Mouse (Mus musculus): Measurements from ENCODE around the gene Zbtb9. TPM values are rescaled to one million over a fixed set of nuclear protein-coding genes. Genes with fewer than 3 reads are reported as not detected.

Zbtb9 gene
- polyA plus RNA-seq, 1 experiment from 2014 or later, result 11.1 TPM

DNA sequence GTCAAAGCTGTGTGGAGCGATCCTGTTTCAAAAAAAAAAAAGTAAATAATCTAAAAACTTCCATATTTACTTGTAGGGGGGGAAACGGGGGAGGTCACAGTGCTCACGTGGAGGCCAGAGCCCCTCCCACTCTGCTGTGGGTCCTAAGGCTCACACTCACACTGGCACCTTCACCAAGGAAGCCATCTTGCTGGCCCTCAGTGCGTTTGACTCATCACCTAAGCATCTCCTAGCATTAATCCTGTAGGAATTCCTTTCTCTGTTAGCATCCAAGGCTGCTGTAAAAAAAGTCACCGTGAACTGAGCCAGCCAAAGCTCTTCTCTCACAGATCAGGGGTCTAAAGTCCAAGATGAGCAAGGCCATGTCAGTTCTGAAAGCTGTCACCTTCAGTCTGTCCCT, 16.7 kb upstream of the Zbtb9 start:
- no peak for TF ChIP-seq CTCF (IDR thresholded peaks at IDR 0.05; ENCODE audit: low read depth)
- no peak overlapping the region for H3K27ac ChIP-seq
- H3K36me3 ChIP-seq (ENCODE audit: insufficient read depth, low read length), result peaks cover 42% of the 10 kb centered on the region
- H3K9me3 ChIP-seq (replicated peaks; ENCODE audit: low read length), result no peaks in the 10 kb centered on the region
- H3K27me3 ChIP-seq (ENCODE audit: insufficient read depth, low read length), result no peaks in the 10 kb centered on the region
- no peak overlapping the region for H3K4me2 ChIP-seq (ENCODE audit: low read length)
- 77% methylated on average over 5 of the region's 5 CpGs for WGBS
- no peak for DNase-seq (ENCODE audit: low spot score)
- no peak overlapping the region for H3K9ac ChIP-seq (ENCODE audit: low read depth, low read length)
- peaks cover 21% of the 10 kb centered on the region; the same call in 1 of the 2 replicates for H3K4me1 ChIP-seq (replicated peaks; ENCODE audit: insufficient read depth, low read length)
- no peak overlapping the region for H3K4me3 ChIP-seq (replicated peaks; ENCODE audit: low read depth, low read length)
- ATAC-seq (replicated peaks; ENCODE audit: low FRiP score, low read depth), result no peak

DNA sequence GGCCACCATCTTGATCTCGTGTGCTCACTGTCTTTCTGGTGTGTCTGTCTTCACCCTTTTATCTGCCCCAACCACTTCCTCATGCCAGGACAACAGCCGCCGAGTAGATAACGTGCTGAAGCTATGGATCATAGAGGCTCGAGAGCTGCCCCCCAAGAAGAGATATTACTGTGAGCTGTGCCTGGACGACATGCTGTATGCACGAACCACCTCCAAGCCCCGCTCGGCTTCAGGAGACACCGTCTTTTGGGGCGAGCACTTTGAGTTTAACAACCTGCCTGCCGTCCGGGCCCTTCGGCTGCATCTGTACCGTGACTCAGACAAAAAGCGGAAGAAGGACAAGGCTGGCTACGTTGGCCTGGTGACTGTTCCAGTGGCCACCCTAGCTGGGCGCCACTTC, 16.1 kb upstream of the Zbtb9 start:
- Histone ChIP-seq H3K27ac (no peak overlapping the region), H3K9ac (ENCODE audit: low read depth, low read length) (no peak overlapping the region), H3K4me3 (replicated peaks; ENCODE audit: low read depth, low read length) (no peak overlapping the region), H3K4me2 (ENCODE audit: low read length) (no peak overlapping the region), H3K9me3 (replicated peaks; ENCODE audit: low read length) (no peaks in the 10 kb centered on the region), H3K4me1 (replicated peaks; ENCODE audit: insufficient read depth, low read length) (peaks cover 18% of the 10 kb centered on the region; the same call in 1 of the 2 replicates), H3K36me3 (ENCODE audit: insufficient read depth, low read length) (peaks cover 47% of the 10 kb centered on the region), H3K27me3 (ENCODE audit: insufficient read depth, low read length) (no peaks in the 10 kb centered on the region)
- ATAC-seq (replicated peaks; ENCODE audit: low FRiP score, low read depth), result no peak
- no peak for TF ChIP-seq CTCF (IDR thresholded peaks at IDR 0.05; ENCODE audit: low read depth)
- 89% methylated on average over 18 of the region's 18 CpGs for WGBS
- no peak for DNase-seq (ENCODE audit: low spot score)

DNA sequence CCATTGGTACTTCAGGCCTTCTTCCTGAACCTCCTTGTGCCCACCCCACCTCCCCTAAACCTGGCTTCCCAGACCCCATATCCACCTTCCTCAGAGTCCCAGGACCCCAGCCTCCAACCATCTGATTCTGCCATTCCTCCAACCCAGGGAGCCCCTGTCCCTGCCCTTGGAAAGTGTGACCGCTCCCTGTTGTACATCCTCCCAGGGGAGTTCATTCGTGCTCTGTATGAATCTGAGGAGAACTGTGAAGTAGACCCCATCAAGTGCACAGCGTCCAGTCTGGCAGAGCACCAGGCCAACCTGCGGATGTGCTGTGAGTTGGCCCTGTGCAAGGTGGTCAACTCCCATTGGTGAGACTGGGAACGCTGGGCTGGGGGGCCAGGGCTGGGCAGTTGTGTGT, 15.1 kb upstream of the Zbtb9 start:
- Histone ChIP-seq H3K4me1 (replicated peaks; ENCODE audit: insufficient read depth, low read length) (peaks cover 8% of the 10 kb centered on the region; the same call in 1 of the 2 replicates), H3K27ac (no peak overlapping the region), H3K36me3 (ENCODE audit: insufficient read depth, low read length) (peaks cover 56% of the 10 kb centered on the region), H3K9ac (ENCODE audit: low read depth, low read length) (no peak overlapping the region), H3K27me3 (ENCODE audit: insufficient read depth, low read length) (no peaks in the 10 kb centered on the region), H3K4me2 (ENCODE audit: low read length) (no peak overlapping the region), H3K9me3 (replicated peaks; ENCODE audit: low read length) (no peaks in the 10 kb centered on the region), H3K4me3 (replicated peaks; ENCODE audit: low read depth, low read length) (no peak overlapping the region)
- DNase-seq (ENCODE audit: low spot score) (no peak), ATAC-seq (replicated peaks; ENCODE audit: low FRiP score, low read depth) (no peak)
- no peak for TF ChIP-seq CTCF (IDR thresholded peaks at IDR 0.05; ENCODE audit: low read depth)
- WGBS, result 94% methylated on average over 5 of the region's 5 CpGs

DNA sequence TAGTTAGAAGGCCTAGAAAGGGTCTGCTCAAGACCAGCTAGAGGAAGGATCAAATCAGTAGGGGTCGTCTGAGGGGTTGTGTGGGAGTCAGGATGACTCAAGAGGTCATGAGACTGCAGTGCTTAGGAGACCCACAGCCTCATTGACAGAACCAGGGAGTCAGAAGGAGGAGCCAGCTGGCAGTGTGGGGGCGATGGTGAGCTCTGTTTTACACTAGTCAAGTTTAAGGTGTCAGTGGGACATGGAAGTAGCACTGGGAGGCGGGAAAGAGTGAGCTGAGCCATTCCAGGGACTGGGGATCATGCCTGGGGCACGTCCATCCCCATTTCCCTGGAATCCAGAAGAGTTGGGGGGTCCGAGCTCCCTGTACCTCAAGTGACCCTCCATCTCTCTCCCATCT, 14.1 kb upstream of the Zbtb9 start:
- 56% methylated on average over 5 of the region's 5 CpGs for WGBS
- H3K36me3 ChIP-seq (ENCODE audit: insufficient read depth, low read length), result peaks cover 57% of the 10 kb centered on the region
- H3K27ac ChIP-seq, result no peak overlapping the region
- H3K4me3 ChIP-seq (replicated peaks; ENCODE audit: low read depth, low read length), result no peak overlapping the region
- H3K9me3 ChIP-seq (replicated peaks; ENCODE audit: low read length), result no peaks in the 10 kb centered on the region
- H3K9ac ChIP-seq (ENCODE audit: low read depth, low read length), result no peak overlapping the region
- ATAC-seq (replicated peaks; ENCODE audit: low FRiP score, low read depth) (no peak), DNase-seq (ENCODE audit: low spot score) (no peak)
- TF ChIP-seq CTCF (IDR thresholded peaks at IDR 0.05; ENCODE audit: low read depth), result no peak
- no peaks in the 10 kb centered on the region for H3K27me3 ChIP-seq (ENCODE audit: insufficient read depth, low read length)
- H3K4me1 ChIP-seq (replicated peaks; ENCODE audit: insufficient read depth, low read length), result no peaks in the 10 kb centered on the region
- H3K4me2 ChIP-seq (ENCODE audit: low read length), result no peak overlapping the region

DNA sequence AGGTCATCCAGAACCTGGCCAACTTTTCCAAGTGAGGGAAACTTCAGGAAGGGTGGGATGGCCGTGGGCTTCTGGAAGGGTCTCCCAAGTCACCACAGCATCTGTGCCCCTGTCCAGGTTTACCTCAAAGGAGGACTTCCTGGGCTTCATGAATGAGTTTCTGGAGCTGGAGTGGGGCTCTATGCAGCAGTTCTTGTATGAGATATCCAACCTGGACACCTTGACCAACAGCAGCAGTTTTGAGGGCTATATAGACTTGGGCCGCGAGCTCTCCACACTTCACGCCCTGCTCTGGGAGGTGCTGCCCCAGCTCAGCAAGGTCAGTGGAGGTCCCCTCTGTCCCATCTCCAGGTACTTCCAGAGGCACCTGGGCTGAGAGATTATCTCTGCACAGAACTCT, 13.2 kb upstream of the Zbtb9 start:
- 94% methylated on average over 4 of the region's 4 CpGs for WGBS
- Histone ChIP-seq H3K9ac (ENCODE audit: low read depth, low read length) (no peak overlapping the region), H3K36me3 (ENCODE audit: insufficient read depth, low read length) (peaks cover 57% of the 10 kb centered on the region), H3K4me1 (replicated peaks; ENCODE audit: insufficient read depth, low read length) (no peaks in the 10 kb centered on the region), H3K4me3 (replicated peaks; ENCODE audit: low read depth, low read length) (no peak overlapping the region), H3K9me3 (replicated peaks; ENCODE audit: low read length) (no peaks in the 10 kb centered on the region), H3K27me3 (ENCODE audit: insufficient read depth, low read length) (no peaks in the 10 kb centered on the region), H3K27ac (no peak overlapping the region), H3K4me2 (ENCODE audit: low read length) (no peak overlapping the region)
- DNase-seq (ENCODE audit: low spot score) (no peak), ATAC-seq (replicated peaks; ENCODE audit: low FRiP score, low read depth) (no peak)
- no peak for TF ChIP-seq CTCF (IDR thresholded peaks at IDR 0.05; ENCODE audit: low read depth)

DNA sequence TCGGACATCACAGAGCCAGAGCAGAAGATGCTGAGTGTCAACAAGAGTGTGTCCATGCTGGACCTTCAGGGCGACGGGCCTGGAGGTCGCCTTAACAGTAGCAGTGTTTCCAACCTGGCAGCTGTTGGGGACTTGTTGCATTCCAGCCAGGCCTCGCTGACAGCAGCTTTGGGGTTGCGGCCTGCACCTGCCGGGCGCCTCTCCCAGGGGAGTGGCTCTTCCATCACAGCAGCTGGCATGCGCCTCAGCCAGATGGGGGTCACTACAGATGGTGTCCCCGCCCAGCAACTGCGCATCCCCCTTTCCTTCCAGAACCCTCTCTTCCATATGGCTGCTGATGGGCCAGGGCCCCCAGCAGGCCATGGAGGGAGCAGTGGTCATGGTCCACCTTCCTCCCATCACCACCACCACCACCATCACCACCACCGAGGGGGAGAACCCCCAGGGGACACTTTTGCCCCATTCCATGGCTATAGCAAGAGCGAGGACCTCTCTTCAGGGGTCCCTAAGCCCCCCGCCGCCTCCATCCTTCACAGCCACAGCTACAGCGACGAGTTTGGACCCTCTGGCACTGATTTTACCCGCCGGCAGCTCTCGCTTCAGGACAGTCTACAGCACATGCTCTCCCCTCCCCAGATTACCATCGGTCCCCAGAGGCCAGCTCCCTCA, 11.3 kb upstream of the Zbtb9 start:
- ATAC-seq (replicated peaks; ENCODE audit: low FRiP score, low read depth) (no peak), DNase-seq (ENCODE audit: low spot score) (no peak)
- Histone ChIP-seq H3K4me2 (ENCODE audit: low read length) (no peak overlapping the region), H3K27ac (no peak overlapping the region), H3K4me3 (replicated peaks; ENCODE audit: low read depth, low read length) (no peak overlapping the region), H3K9ac (ENCODE audit: low read depth, low read length) (no peak overlapping the region), H3K9me3 (replicated peaks; ENCODE audit: low read length) (no peaks in the 10 kb centered on the region), H3K36me3 (ENCODE audit: insufficient read depth, low read length) (peaks cover 57% of the 10 kb centered on the region), H3K27me3 (ENCODE audit: insufficient read depth, low read length) (no peaks in the 10 kb centered on the region), H3K4me1 (replicated peaks; ENCODE audit: insufficient read depth, low read length) (no peaks in the 10 kb centered on the region)
- no peak for TF ChIP-seq CTCF (IDR thresholded peaks at IDR 0.05; ENCODE audit: low read depth)
- 94% methylated on average over 21 of the region's 21 CpGs for WGBS

DNA sequence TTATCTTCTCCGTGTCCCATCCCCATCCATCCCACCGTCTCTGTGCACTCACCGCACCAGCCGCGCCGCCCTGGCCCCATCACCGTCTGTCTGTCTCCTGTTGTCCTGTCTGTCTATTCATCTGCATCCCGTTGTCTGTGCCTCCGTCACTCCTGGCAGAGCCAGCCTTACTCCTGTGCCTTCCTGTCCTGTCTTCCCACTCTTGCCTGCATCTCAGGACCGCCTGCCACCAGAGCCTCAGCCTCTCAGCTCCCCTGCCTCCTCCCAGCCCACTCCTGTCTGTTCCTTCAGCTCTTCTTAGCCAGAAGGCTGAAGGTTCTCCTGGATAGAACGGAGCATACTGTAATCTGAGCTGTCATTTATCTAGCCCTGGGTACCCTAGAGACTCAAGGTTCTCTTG, 6.0 kb upstream of the Zbtb9 start:
- peaks cover 18% of the 10 kb centered on the region; the same call in 1 of the 2 replicates for H3K36me3 ChIP-seq (ENCODE audit: insufficient read depth, low read length)
- no peak for DNase-seq (ENCODE audit: low spot score)
- WGBS, result 87% methylated on average over 11 of the region's 11 CpGs
- TF ChIP-seq CTCF (IDR thresholded peaks at IDR 0.05; ENCODE audit: low read depth), result no peak
- H3K27me3 ChIP-seq (ENCODE audit: insufficient read depth, low read length), result no peaks in the 10 kb centered on the region
- H3K4me1 ChIP-seq (replicated peaks; ENCODE audit: insufficient read depth, low read length), result peaks cover 8% of the 10 kb centered on the region; the same call in 1 of the 2 replicates
- H3K9ac ChIP-seq (ENCODE audit: low read depth, low read length), result no peak overlapping the region
- no peaks in the 10 kb centered on the region for H3K9me3 ChIP-seq (replicated peaks; ENCODE audit: low read length)
- no peak overlapping the region for H3K4me2 ChIP-seq (ENCODE audit: low read length)
- no peak overlapping the region for H3K4me3 ChIP-seq (replicated peaks; ENCODE audit: low read depth, low read length)
- ATAC-seq (replicated peaks; ENCODE audit: low FRiP score, low read depth), result no peak
- no peak overlapping the region for H3K27ac ChIP-seq
